Mouse (Mus musculus) lung, postnatal 14 days (tissue): ENCODE measurements around the gene Celf2.

Experiments
- DNase-seq: peaks from one replicate; pipeline ENCODE4 v3.0.0; 2021

Celf2 gene

DNA sequence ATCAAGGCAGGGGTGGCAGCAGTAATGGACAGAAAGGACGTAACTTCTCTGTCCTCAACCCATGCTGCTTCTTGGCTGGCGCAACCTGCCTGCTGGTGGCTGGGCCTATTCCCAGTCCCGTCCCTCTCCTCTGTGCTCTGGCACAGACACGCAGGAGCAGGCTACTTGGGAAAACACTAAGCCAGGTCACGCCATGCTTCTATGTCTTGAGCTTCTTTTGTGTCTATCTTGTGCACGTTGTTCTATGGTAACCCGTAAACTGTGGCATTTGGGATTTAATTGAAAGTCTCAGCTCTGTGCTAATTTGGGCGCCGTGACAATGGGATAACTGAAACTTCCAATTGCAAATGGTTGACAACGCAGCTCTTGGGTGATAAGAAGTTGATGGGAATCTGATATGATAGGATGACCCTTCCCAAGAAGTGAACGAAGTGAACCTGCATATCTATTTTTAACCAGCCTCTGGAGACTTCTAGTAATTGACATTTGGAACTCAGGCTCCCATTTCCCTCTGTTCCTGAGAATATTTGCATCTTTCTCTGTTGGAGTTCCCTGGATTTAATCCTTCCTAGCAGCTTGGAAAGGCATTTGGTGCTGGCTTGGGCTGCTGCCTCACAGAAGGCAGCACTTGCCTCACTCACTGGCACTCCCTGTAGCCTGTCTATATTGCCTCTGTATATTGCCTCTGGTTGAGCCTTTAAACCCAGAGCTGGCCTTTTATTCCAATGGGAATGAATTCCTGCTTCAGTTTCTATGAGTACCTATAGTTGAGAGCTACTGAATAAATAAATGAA, 335.9 kb downstream of the Celf2 start:
- DNase-seq = no peak

DNA sequence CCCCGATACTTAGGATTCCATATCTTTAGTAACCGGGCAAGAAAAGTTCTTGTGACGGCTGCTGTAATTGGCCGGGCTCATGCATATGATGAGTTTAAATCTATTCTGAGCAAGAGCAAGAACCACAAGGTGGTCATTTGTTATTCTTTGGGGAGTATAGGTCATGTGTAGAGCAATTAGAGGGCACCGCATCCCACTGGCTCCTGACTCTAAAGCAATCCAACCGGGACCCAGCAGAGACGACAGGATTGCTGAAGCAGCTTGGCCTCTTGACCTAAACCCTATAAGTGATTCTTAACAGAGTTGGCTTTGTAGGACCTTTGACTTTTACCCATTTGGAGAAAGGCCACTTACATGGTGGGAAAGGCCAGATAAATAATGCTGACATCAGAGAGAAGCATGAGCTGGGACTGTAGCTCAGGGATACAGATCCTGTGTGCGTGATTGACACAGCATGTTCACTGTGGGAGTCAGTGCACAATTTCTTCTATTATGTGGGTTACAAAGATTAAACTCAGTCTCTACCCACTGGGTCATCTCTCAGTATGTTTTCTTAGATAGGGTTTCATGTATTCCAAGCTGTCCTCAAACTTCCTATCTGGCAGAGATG, 338.2 kb downstream of the Celf2 start:
- DNase-seq = no peak

DNA sequence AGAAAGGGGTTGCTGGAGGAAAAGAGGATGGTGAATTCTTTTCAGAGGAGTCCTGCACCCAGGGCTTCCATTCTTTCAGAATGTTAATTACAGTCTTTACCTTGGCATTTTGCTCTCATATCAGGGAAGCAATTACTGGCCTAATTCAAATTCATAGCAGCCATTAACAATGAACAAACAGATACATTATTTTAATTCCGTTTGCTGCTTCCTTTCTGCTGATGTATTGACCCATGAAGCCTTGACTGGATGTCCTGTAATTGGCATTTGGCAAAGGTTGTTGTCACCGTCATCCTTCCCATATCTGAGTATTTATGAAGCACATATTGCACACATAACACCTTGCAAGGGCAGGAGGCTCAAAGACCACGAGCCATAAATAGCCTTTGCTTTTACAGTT, 343.6 kb downstream of the Celf2 start:
- no peak for DNase-seq

- no peak for DNase-seq
Measured at GRCm38 (mm10) chr2:7160108-7160507, 349.3 kb downstream of the Celf2 start.

DNA sequence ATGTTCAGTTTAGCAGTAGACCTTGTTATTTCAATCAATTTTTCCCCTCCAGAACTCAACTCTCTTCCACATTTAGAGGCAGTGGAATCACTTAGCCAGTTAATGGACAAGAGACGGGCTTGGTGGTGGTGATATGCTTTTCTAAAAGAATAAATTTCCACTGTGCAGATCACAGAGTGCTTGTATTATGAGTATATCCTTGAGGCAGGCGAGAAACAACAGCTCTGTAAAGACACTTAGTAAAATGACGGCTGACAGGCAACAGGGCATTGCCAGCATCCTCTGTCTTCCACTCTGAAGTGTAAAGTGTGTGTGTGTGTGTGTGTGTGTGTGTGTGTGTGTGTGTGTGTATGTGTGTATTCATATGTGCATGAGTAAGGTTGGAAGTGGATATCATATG, 362.1 kb downstream of the Celf2 start:
- DNase-seq = no peak

- DNase-seq = no peak
Measured at GRCm38 (mm10) chr2:7145541-7146043, 363.8 kb downstream of the Celf2 start.

- DNase-seq = no peak
Measured at GRCm38 (mm10) chr2:7144871-7145270, 364.5 kb downstream of the Celf2 start.

DNA sequence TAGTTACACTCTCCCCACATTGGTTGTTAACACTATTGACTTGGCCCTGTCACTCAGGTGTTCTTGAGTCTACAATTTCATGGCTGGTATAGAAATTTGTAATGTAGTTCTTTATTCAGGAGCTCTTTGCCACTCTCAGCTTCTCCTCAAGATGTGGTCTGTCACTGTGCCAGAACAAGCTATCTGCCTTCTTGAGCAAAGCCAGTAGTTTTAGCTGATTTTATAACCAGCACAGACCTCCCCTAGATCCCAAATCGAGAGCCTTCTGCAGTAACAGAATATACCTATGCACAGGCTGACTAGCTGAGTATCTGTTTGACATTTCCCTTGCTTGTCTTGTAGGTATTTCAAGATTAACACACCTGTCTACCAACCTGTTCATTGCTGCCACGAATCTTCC, 386.0 kb downstream of the Celf2 start:
- no peak for DNase-seq

- DNase-seq = no peak
Measured at GRCm38 (mm10) chr2:7115801-7116200, 393.6 kb downstream of the Celf2 start.

- DNase-seq = no peak
Measured at GRCm38 (mm10) chr2:7115161-7115560, 394.2 kb downstream of the Celf2 start.

- DNase-seq = peak; percentile 13
Measured at GRCm38 (mm10) chr2:7113738-7114137, 395.6 kb downstream of the Celf2 start.

DNA sequence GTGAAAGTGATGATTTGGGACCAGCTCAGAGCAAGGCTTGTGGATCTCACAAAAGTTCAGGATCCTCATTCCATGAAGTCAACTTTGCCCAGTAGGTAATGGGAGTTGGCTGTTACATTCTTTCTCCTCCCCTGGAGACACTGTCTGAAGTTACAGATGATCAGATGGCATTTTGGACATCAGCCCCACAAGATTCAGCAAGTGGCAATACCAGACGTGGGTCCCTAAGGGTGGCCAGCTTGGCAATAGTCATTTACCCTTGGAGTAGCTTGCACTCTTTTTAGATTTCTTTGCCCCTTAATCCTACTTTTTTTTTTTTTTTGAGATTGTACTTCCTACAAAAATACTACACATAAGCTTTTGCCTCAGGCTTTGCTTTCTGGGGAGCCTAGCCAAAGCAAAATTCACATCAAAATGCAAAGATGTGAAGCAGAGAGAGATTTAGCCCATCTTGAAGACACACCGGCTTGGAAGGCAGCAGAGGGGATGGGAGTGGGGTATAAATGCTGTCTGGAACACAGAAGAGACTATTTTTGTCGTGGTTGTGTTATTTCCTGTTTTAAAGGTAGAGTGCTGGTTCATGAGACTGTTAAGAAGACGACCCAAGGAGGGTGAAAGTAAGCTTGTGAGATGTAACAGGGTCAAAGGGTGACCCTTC, 397.1 kb downstream of the Celf2 start:
- DNase-seq = no peak

GRCm38 (mm10) chr2:7093414-7093813, 415.9 kb downstream of the Celf2 start:
- no peak for DNase-seq

DNA sequence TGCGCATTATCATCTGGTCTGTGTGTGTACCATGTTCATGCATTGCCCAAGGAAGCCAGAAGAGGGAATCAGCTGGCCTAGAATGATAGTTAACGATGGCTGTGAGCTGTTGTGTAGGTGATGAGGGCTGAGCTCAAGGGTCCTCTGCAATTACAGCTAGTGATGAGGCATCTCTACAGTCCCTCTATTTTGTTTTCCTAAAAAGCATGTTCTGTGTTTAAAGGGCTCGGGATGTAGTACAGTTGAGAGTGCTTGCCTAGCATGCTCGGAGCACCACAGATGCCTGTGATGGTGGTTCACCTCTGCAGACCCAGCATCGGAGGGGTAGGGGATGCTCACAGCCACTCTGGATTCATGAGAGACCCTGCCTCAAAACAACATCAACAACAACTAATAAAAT, 416.7 kb downstream of the Celf2 start:
- no peak for DNase-seq

DNA sequence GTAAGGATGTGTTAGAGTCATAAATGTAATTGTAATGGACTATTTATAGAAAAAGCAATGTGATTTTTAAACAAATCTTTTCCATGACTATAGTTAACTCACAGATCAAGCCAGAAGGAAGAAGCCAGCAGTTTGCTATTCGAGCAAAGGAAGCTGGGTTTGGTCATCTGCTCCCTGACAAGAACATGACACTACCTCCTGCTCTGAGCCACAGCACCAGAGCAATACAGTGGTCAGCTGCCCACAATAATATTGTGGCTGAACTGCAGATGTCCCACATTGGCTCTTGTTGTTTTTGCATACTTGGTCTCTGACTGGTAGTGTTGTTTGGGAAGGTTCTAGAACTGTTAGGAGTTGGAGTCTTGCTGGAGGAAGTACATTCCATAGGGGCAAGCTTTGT, 418.9 kb downstream of the Celf2 start:
- no peak for DNase-seq

- DNase-seq = peak; percentile 79
Measured at GRCm38 (mm10) chr2:7089069-7089834, 420.1 kb downstream of the Celf2 start.

- no peak for DNase-seq
Measured at GRCm38 (mm10) chr2:7088536-7088935, 420.8 kb downstream of the Celf2 start.

GRCm38 (mm10) chr2:7087480-7087879, 421.9 kb downstream of the Celf2 start:
- DNase-seq = no peak

DNA sequence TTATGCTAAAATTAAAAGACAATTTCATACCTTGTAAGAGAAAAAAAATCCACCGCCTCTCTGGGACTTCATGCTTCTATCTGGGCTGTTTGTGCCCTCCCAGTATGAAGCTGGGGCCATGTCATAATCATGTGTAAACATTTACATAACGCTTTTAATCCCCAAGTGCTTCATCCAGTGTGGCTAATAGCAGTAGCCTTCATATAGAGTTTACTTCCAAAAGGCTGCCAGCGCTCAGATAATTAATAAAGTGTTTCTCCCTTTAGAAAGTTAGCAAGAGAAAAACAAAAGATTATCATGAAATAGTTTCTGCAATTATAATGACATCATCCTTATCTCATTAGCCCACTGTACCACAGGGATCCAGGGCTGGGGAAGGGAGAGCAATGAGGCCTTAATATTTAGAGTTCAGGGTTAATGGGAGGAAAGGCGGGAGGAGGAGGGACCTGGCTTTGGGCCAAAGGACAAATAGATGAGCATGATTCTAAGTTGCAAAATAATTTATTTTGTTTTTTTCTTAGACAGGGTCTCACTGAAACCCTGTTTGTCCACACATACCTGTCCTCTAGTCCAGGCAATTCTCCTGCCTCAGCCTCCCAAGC, 425.8 kb downstream of the Celf2 start:
- DNase-seq = peak; percentile 62

- DNase-seq = no peak
Measured at GRCm38 (mm10) chr2:7082376-7083025, 426.9 kb downstream of the Celf2 start.

DNA sequence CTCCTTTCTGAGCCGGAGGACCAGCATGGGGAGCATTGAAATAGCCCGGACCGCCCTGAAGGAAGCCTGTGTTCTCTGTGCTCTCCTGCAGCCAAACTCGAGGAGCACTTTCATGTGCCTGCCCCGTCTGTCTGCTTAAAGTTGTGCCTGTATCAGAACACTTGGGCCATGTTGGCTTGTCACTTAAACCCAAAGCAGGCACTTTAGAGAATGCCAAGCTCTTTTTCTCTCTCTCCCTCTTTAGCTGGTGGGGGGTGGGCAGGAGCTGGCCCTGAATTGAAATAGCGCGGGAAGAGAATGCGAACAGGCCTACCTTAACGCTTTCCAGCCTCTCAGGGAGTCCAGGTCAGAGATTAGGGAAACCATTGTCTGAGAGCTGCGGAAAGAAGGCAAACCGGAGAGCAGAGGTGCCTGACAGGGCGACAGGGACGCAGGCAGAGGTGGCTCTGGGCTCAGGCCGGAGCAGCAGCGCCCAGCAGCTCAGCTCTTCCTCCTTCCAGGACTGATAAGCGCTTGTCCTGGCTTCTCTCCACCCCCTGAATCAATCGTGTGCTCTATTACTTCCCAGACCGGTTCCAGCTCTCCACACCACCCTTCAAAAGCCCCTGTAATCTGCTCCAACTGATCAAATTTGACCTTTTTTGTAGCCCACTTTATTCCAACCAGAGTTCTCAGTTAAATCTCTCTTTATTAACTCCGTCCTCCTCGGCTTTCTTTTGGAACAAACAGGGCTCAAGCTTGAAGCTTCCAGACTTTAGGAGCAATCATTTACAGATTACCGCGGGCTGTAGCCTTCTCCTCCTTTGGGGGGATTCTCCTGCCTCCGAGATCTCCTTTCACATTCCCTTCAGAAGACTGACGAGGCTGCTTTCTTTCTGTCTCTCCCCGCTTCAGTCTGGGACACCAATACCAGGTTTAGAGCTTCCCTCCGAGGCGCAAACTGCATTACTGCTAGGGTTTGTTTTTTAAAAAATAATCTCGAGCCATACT, 428.3 kb downstream of the Celf2 start:
- peak; percentile 53 for DNase-seq
